Mouse (Mus musculus) ovary, adult 18-20 months (tissue): ENCODE results near the gene Klra17.
"Not testable (repeated sequence)": the region's sequence is repeated elsewhere in the genome, so short reads cannot be mapped to it uniquely, and the experiment has no call there.

Experiments used
- DNase-seq: peaks from one replicate; pipeline ENCODE4 v3.0.0; 2022; ENCODE audit warnings: low spot score, mixed read lengths

The Klra17 gene

DNA sequence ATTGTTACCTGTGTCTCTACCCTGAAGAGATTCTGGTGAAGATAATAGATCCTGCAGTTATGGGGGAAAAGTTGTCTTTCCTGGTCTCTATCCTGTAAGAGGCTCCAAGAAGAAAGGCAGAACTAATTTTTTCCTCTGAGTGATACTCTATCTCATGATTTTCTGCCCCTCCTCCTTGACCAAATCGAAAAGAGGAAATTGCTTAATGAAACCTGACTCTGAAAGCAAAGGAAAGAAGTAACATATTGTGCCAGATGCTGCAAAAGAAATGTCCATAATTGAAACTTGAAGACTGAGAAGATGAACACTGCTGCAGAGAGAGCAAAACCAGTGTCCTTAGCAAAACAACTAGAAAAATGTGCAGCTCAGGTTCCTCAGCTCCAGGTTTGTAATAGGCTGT is at the start of gene Klra17:
Gene Klra17 (minus strand): TSS at position 124 of the 400 bp plus-strand sequence.
- no peak for DNase-seq

- not testable (repeated sequence) for DNase-seq
Measured at GRCm38 (mm10) chr6:129917476-129917946, 41.0 kb upstream of the Klra17 start, which contains the start of gene Klra5. TSS of gene Klra5 (minus strand) at chr6:129917650.

DNA sequence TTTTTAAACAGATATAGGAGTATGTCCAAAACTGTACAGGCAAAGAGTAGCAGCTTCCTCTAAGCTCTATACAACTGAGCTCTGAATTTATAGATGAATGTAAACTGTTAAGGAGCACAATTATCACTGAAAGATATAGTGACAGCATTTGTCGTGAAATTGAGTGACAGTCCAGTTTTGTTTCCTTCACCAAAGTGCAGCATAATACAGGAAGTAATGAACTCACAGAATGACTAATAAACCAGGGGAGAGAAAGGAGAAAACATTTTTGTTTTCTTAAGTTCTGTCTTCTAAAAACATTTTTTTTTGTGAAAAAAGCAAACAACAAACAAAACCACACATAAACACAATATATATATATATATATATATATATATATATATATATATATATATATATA is 40.5 kb upstream of the Klra17 start:
- no peak for DNase-seq

DNA sequence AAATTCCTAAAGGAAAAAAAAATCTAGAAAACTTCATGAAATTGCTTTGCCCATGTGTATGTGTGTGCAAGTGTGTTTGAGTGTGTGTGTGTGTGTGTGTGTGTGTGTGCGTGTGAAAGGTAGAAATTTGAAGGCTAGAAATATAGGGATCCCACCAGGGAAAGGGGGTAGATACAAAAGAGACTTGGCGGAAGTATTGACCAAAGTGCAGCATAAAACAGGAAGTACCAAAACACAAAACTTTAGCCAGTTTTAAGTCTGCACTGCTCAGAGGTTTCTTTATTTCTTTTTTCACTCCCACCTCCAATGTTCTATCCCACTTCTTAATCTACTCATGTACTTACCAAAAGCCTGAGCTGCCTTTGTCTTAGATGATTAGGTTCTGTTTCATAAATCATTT is 6.1 kb upstream of the Klra17 start:
- no peak for DNase-seq

- DNase-seq = not testable (repeated sequence)
Measured at GRCm38 (mm10) chr6:129862349-129862748, 14.1 kb downstream of the Klra17 start, which contains the start of gene Gm17631. TSS of gene Gm17631 (plus strand) at chr6:129862649.

- DNase-seq = no peak
Measured at GRCm38 (mm10) chr6:129825559-129825958, 50.9 kb downstream of the Klra17 start.

- DNase-seq = no peak
Measured at GRCm38 (mm10) chr6:129824004-129824403, 52.5 kb downstream of the Klra17 start.

GRCm38 (mm10) chr6:129817731-129818130 is 58.7 kb downstream of the Klra17 start:
- no peak for DNase-seq

DNA sequence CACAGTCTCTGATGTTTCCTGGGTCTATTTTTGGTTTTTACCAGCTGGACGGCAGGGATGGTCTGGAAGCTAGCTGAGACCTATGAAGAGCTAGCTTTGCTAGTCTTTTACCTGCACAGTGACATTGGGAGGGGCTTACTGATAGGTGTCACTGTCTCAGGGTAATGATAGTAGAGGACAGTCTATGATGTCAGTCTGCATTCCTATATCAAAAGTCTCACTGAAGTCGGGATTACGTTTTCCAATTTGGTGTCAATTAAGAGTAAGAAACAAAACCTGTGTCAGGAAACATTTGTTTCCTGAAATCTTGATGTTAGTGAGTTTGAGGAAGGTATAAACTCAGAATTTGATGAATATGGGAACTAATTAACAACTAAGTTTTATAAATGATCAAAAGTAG is 92.3 kb downstream of the Klra17 start, which contains the start of gene Gm156:
Gene Gm156 (minus strand): TSS at position 101 of the 400 bp plus-strand sequence.
- not testable (repeated sequence) for DNase-seq
